In genomic region chr3:38049290-38049689, GRCm38 (mm10) we compare ENCODE assay signal across 12 mouse cellular contexts.
DNase-seq lines count a peak whose midpoint lies in the region; ATAC-seq and TF ChIP-seq lines count a peak whose summit lies in the region.
"Had no signal": no experiment of that assay in that cellular context is flagged by ENCODE, and none has a peak within 500 bp of the region (broad histone marks: within the 10 kb centered on the region; RNA-seq: fewer than 3 reads in every experiment).

No protein-coding gene starts in this region.

- intact Hi-C loops in left cerebral cortex, postnatal 4 days (cut with DNase I) = no loop called here

- H3K27ac ChIP-seq in heart, postnatal 0 days (ENCODE audit: low read depth) = no peak overlapping the region
- peak overlapping the region; percentile 76 for H3K27ac ChIP-seq in stomach, embryonic 16.5 days (ENCODE audit: low read length)
- H3K27ac ChIP-seq: hindbrain, embryonic 12.5 days; limb, embryonic 10.5 days had no signal

- no peak overlapping the region for H3K4me2 ChIP-seq in heart, postnatal 0 days (ENCODE audit: low read depth, low read length)
- H3K4me2 ChIP-seq in stomach, embryonic 16.5 days (ENCODE audit: low read depth, low read length) = no peak overlapping the region
- H3K4me2 ChIP-seq: hindbrain, embryonic 12.5 days had no signal

- TF ChIP-seq EP300 in heart, postnatal 0 days (IDR thresholded peaks at IDR 0.05; ENCODE audit: low read depth) = no peak

- ATAC-seq in heart, postnatal 0 days (ENCODE audit: insufficient read depth, low read depth) = no peak
- ATAC-seq in stomach, embryonic 16.5 days (ENCODE audit: insufficient read depth, low FRiP score) = peak; percentile 76; the same call in 1 of the 2 replicates
- no peak for ATAC-seq in activated CD4-positive, CD25-positive, alpha-beta regulatory T cell, adult 4 months

- no peak overlapping the region for H3K9ac ChIP-seq in heart, postnatal 0 days (replicated peaks; ENCODE audit: low read depth, low read length)
- no peak overlapping the region for H3K9ac ChIP-seq in stomach, embryonic 16.5 days (ENCODE audit: low read length)
- H3K9ac ChIP-seq: hindbrain, embryonic 12.5 days had no signal

- no peak for TF ChIP-seq CTCF in heart, postnatal 0 days (IDR thresholded peaks at IDR 0.05; ENCODE audit: low read depth)

- 22% methylated on average over 2 of the region's 2 CpGs for WGBS in heart, postnatal 0 days
- 34% methylated on average over 2 of the region's 2 CpGs for whole genome bisulfite sequencing in stomach, embryonic 16.5 days

- H3K36me3 ChIP-seq in heart, postnatal 0 days (replicated peaks; ENCODE audit: control insufficient read depth, insufficient read depth, low read length) = no peaks in the 10 kb centered on the region
- H3K36me3 ChIP-seq in stomach, embryonic 16.5 days (ENCODE audit: control insufficient read depth, insufficient read depth, low read length) = no peaks in the 10 kb centered on the region
- H3K36me3 ChIP-seq: hindbrain, embryonic 12.5 days; limb, embryonic 10.5 days had no signal

- no peaks in the 10 kb centered on the region for H3K27me3 ChIP-seq in heart, postnatal 0 days (ENCODE audit: control insufficient read depth, insufficient read depth, low read length)
- no peaks in the 10 kb centered on the region for H3K27me3 ChIP-seq in stomach, embryonic 16.5 days (ENCODE audit: control insufficient read depth, insufficient read depth, low read length)
- H3K27me3 ChIP-seq: hindbrain, embryonic 12.5 days had no signal

- peak; percentile 10 for DNase-seq in heart, postnatal 0 days (ENCODE audit: low spot score)
- DNase-seq in heart, adult 9 months (ENCODE audit: low spot score in 2 of 2) = no peak
- peak; percentile 50 for DNase-seq in left cerebral cortex, postnatal 4 days
- no peak for DNase-seq in left cerebral cortex, adult 9 months (ENCODE audit: low spot score in 2 of 2)
- peak; percentile 38 for DNase-seq in urinary bladder, postnatal 14 days (ENCODE audit: low spot score)
- DNase-seq in urinary bladder, postnatal 10 days (ENCODE audit: low spot score) = no peak
- DNase-seq: adrenal gland, postnatal 10 days; layer of hippocampus, adult 9-11 months had no signal

- no peaks in the 10 kb centered on the region for H3K9me3 ChIP-seq in heart, postnatal 0 days (replicated peaks; ENCODE audit: control insufficient read depth, low read length)
- H3K9me3 ChIP-seq in stomach, embryonic 16.5 days (replicated peaks; ENCODE audit: control insufficient read depth, low read length) = no peaks in the 10 kb centered on the region
- H3K9me3 ChIP-seq: hindbrain, embryonic 12.5 days; limb, embryonic 10.5 days had no signal

- H3K4me1 ChIP-seq in heart, postnatal 0 days (ENCODE audit: control insufficient read depth, insufficient read depth) = peaks cover 9% of the 10 kb centered on the region; the same call in 1 of the 2 replicates
- peaks cover 22% of the 10 kb centered on the region for H3K4me1 ChIP-seq in stomach, embryonic 16.5 days (ENCODE audit: control insufficient read depth, insufficient read depth, low read length)

- H3K4me3 ChIP-seq in heart, postnatal 0 days (ENCODE audit: low read depth, low read length) = no peak overlapping the region
- H3K4me3 ChIP-seq in stomach, embryonic 16.5 days (replicated peaks; ENCODE audit: low read length) = no peak overlapping the region
- H3K4me3 ChIP-seq: hindbrain, embryonic 12.5 days; limb, embryonic 10.5 days had no signal

Comparison
In these comparisons a context has a peak if more than half of its experiments do, and no peak if none do; other contexts are left out.
1. DNase-seq: peak in heart, postnatal 0 days (single experiment), left cerebral cortex, postnatal 4 days (single experiment) and urinary bladder, postnatal 14 days (single experiment); none in heart, adult 9 months (0 of 2), left cerebral cortex, adult 9 months (0 of 2) and urinary bladder, postnatal 10 days (single experiment).